Mouse (Mus musculus) embryo, embryonic 11 days (tissue): Measurements from ENCODE around the gene Cd160.

Source experiments
- DNase-seq: peaks from one replicate; pipeline ENCODE4 v3.0.0-alpha.2; 2015

Gene Cd160

GRCm38 (mm10) chr3:96828984-96829383 is at the start of gene Cd160, which contains the start of gene Pdzk1:
Cd160 (minus strand) TSS chr3:96829351.
Pdzk1 (plus strand) TSS chr3:96829284.
- DNase-seq = no peak

- no peak for DNase-seq
Measured at GRCm38 (mm10) chr3:96874808-96875571, 45.8 kb upstream of the Cd160 start.

DNA sequence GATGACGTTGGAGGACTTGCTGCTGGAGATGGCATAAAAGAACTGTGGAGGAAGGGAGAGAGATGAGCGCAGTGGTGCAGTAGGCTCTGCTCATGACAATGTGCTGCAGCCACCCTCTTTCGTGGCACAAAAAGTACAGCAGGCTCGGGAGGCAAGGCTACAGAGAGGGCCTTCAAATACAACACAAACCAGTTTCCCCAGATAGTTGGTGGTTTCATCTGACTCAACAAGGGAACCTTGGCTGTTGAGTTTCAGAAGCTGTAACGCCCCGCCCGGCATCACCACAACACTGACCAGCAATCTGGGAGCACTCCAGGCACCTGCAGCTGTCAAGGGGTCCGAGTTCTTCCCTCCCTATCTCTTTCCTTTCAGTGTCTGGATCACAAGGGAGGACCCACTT is 43.4 kb upstream of the Cd160 start:
- no peak for DNase-seq

DNA sequence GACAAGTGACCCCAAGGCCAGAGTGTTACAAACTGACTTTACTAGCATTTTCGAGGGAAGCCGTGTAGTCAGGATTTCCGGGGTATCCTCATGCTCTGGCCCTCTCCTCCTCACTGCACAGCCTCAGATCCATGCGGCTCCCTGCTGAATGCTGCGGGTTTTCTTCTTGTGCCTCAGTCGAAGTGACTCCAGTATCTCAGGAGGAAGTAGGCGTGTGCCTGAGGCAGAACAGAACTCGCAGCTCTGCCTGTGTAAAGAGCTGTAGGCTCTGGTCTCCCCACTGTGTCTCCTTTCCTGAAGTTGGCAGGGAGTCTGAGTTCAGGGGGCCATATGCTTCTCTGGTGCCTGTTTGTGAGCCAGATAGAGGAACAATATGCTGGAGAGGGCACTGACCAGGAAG is 41.9 kb upstream of the Cd160 start:
- no peak for DNase-seq

- no peak for DNase-seq
Measured at GRCm38 (mm10) chr3:96870270-96870669, 41.1 kb upstream of the Cd160 start.

- DNase-seq = no peak
Measured at GRCm38 (mm10) chr3:96869091-96869490, 39.9 kb upstream of the Cd160 start.

DNA sequence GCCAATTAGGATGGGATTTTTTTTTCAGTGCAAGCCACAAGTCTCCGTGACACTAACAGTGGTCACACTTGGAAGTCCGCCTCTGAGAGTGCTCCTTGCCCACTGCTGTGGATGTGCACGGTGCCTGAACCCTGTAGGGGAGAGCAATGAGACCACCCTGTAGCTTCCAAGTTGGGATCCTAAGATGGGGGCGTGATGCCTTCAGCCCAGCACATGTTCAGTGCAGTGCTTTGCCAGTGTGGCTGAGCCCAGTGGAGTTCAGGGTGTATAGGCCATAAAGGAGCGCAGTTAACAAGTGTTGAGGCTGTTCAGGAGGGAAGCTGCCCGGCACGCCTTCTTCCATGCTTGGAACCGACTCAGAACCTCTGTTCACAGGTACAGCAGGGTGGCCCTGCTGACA is 39.4 kb upstream of the Cd160 start:
- DNase-seq = no peak

GRCm38 (mm10) chr3:96867863-96868262 is 38.7 kb upstream of the Cd160 start:
- no peak for DNase-seq

DNA sequence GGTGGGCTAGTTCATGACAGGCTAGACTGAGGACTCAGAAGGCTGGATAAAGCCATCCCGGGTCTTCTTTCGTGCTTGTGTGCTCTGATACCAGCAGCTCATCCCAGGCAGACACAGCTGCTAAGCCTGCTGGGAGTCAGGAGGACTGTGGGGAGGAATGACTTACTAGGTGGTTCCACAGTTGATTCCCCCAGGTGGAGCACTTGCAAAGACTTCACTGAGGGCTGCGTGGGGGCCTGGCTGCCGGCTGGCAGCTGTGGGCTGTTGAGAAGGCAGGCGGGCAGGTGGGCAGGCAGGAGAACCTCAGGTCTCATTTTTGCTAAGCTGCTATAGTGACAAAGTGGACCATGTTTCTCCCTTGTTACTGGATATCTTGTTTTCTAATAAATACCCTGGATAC is 31.3 kb upstream of the Cd160 start:
- no peak for DNase-seq

DNA sequence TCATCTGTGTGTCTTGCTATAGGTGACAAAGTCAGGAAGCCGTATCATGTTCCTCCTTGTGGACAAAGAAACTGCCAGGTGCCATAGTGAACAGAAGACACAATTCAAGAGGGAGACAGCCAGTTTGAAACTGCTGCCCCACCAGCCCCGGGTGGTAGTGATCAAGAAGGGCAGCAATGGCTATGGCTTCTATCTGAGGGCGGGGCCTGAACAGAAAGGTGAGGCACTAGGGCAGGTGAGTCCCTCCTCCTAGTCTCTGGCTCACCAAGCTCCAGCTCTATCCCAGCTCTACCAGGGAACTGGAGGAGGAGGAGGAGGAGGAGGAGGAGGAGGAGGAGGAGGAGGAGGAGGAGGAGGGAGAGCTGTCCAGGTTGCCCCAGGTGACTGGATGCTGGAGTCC is 26.7 kb upstream of the Cd160 start:
- DNase-seq = no peak

- no peak for DNase-seq
Measured at GRCm38 (mm10) chr3:96854376-96854775, 25.2 kb upstream of the Cd160 start.

DNA sequence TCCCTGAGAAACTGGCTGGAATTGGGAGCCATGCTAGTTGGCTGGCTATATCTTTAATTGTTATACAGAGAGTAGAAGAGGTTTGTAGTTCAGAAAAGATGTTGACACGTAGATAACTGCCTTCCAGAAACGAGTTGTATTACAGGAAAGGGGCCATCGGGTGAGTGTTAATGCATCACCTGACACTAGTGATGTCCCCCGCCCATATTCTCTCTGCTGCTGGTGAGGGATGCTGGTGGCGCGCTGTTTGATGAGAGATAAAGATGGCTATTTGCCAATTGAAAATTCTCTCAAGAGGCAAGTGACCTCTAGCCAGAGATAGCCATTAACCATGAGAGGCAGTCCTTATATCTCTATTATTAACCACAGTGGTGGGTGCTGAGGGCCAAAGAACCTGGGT is 23.4 kb upstream of the Cd160 start:
- DNase-seq = no peak

DNA sequence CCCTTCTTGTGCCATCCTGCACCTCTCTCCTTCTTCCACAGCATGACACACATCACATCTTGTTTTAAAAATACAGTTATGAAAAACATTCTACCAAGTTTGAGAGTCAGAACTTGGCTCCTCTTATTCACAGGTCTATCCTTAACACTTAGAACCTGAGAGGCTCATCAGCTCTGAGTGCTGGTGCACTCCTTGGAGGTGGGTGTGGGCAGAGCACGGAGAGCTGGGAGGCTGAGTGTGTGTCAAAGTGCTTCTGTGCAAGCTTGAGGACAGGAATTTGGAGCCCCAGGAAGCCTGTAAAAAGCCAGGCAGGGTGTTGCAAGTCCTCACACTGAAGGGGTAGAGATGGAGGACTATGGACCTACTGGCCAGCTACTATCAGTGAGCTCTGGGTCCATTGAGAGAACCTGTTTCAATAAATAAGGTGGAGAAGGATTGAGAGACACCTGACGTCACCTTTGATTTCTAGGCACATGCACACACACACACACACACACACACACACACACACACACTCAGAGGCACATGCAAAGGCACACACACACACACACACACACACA is 20.1 kb upstream of the Cd160 start:
- no peak for DNase-seq

DNA sequence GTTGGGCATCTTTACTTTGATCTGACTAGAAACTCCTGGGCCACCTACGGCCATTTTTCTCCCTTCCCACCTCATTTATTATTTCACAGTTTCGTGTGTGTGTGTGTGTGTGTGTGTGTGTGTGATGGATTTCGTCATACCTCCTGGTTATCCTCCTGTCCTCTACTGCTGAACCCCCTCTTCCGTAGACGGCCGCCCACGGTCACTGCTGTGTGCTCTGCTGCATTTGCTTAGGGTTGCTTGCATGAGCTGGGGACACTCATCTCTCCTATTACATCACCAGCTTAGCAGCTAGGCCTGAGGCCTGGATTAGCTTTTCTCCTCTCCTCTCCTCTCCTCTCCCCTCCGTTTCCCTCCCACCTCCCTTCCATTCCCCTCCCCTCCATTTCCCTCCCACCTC is 19.3 kb upstream of the Cd160 start:
- DNase-seq = no peak

DNA sequence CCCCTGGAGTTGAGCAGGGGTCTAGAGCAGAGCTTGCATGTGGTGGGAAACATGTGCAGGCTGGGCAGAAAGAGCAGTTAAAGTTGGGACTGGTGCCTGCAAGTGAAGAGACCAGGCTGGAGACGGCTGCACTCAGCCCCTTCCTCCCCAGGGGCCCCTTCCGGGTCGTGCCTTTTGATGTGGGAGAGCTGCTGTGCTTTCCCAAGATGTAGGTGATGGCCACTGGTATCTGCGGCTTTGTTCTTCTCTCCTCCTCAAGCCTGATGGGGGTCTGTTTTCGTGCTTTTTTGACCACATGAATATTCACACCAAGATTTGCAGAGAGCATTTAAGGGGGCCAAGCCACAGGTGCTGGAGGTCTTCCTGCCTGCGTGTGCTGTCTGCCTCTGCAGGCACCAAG is 18.5 kb upstream of the Cd160 start:
- no peak for DNase-seq

DNA sequence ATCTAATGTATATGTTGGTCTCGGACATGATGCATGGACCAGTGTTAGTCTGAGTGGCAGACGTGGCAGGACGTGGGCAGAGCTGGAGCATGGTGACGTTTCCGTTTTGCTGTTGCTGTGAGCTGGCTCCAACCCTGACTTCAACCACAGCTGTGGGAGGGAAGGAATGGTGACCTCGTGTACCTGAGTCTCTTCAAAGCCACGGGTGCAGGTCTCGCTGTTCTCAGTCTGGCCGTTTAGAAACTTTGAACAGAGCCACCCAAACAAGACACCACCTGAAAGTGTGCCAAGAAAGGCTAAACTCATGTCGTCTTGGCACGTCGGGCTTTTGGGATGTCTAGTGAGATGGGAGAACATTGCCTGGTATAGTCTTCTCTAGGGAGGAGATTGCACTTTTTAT is 17.8 kb upstream of the Cd160 start:
- no peak for DNase-seq

GRCm38 (mm10) chr3:96845806-96846205 is 16.7 kb upstream of the Cd160 start:
- no peak for DNase-seq

GRCm38 (mm10) chr3:96845191-96845590 is 16.0 kb upstream of the Cd160 start:
- DNase-seq = no peak

GRCm38 (mm10) chr3:96838996-96839645 is 10.0 kb upstream of the Cd160 start:
- DNase-seq = no peak

- DNase-seq = no peak
Measured at GRCm38 (mm10) chr3:96836414-96836813, 7.3 kb upstream of the Cd160 start.

DNA sequence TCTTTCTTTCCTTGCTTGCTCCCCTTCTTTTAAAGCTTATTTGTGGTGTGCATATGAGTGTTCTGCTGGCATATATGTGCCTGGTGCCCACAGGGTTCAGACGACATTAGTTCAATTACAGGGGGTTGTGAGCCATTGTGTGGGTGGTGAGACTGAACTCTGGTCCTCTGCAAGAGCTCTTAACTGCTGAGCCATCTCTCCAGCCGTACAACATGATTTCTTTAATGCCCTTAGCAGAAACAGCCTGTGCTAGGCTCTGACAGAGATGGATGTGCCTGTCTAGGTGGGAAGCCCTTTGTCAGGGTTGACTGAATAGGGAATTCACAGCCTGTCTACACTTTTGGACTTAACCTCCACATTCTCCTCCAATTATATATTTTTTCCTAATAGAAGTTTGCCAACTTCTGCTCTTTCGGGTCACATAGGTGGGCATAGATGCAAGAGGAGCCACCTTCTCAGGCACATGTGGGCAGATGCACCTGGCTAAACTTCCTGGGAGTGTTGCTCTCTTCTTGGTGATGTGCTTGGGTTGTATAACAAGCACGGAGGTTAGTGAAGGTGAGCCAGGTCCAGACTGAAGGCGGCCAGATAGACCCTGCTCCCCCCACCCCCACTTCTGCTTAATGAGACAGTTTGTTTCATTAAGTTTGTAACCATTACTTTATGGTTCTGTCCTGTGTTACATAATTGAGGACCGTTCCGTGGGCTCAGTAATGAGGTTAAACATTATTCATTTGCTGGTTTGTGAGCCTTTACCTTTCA is 5.6 kb upstream of the Cd160 start:
- no peak for DNase-seq

DNA sequence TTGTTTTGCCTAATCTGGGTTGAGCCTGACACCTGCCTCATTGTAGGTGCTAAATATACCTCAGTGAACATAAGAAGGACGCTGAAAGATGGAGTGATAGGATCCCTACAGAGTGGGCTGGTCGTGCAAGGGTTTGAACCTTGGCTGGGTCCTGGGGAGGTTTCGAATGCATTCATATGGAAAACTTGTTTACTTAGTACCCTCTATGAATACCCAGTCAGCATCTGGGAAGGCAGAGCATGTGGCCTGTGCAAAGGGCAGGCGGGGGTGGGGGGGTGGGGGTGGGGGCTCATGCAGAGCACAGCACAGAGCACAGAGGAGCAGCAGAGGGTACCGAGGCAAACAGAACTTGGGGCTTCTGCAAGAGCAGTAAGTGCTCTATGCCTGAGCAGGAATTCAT is 3.8 kb upstream of the Cd160 start:
- DNase-seq = no peak

GRCm38 (mm10) chr3:96829856-96830255 is 705 bp upstream of the Cd160 start:
- no peak for DNase-seq
